Mouse (Mus musculus) heart, adult 2 months (tissue): ENCODE results near the gene Ccl2.

ENCODE experiments used
- CTCF ChIP-seq: fragments of 200-600 bp; IDR thresholded peaks from 2 replicates; pipeline ENCODE4 v1.8.1; 2022; ENCODE audit warnings: antibody characterized with exemption, mild to moderate bottlenecking, moderate library complexity
- EP300 ChIP-seq: fragments of 200-500 bp; IDR thresholded peaks from 2 replicates; pipeline ENCODE4 v1.6.1; 2011; ENCODE audit warnings: low read depth, low read length, control low read depth; ENCODE audit not compliant: insufficient read depth
- POLR2A ChIP-seq: fragments of 200-500 bp; IDR thresholded peaks from 2 replicates; pipeline ENCODE4 v1.6.1; 2011; ENCODE audit warnings: mild to moderate bottlenecking, low read depth, low read length, control low read depth; ENCODE audit not compliant: insufficient read depth

DNA sequence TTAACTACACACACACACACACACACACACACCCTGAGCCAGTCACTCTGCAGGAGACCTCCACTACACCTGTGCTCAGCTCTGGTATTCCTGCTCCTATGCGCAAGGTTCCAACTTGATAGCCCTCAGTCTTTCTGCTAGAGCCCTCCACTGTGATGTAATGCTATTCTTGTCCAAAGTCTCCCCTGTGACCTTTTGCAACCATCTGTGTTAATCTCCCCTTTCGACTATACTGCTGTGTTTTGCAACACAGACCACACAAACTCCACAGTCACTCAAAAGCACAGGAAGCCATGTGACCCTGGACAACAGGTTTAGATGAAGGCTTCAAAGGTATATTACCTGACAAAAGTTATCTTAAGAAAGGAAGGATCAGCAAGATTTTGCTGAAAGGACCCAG is 28.1 kb downstream of the Ccl2 start:
- TF ChIP-seq CTCF (no peak), EP300 (no peak), POLR2A (no peak)
